Mouse (Mus musculus): ENCODE results near the gene Sdhaf1. TPM values are rescaled to one million over a fixed set of nuclear protein-coding genes. Genes with fewer than 3 reads are reported as not detected.

Sdhaf1 gene
- polyA plus RNA-seq, 1 experiment from 2014 or later: 27.4 TPM

Other genes with a start within 250 kb of the Sdhaf1 start
- gene Gm26920, start 233.5 kb downstream of the Sdhaf1 start, polyA plus RNA-seq (2016; fragmentation: Nextera tagmentation; extraction: Ambion mirVana): 1.0 and 4.5 TPM in 2 replicates
- gene Zfp566, start 233.4 kb downstream of the Sdhaf1 start, polyA plus RNA-seq (2016; fragmentation: Nextera tagmentation; extraction: Ambion mirVana): 13.6 and 16.3 TPM in 2 replicates
- gene Zfp260, start 229.1 kb downstream of the Sdhaf1 start, polyA plus RNA-seq (2016; fragmentation: Nextera tagmentation; extraction: Ambion mirVana): 134 and 136 TPM in 2 replicates
- gene Zfp382, start 202.0 kb downstream of the Sdhaf1 start, polyA plus RNA-seq (2016; fragmentation: Nextera tagmentation; extraction: Ambion mirVana): 17.0 and 18.8 TPM in 2 replicates
- gene Zfp146, start 154.1 kb downstream of the Sdhaf1 start, polyA plus RNA-seq (2016; fragmentation: Nextera tagmentation; extraction: Ambion mirVana): 19.0 and 20.2 TPM in 2 replicates
- gene Cox7a1, start 139.8 kb downstream of the Sdhaf1 start, polyA plus RNA-seq (2016; fragmentation: Nextera tagmentation; extraction: Ambion mirVana): 0.74 and 4.1 TPM in 2 replicates
- 59.8 and 61.6 TPM in 2 replicates for gene Capns1, start 125.1 kb downstream of the Sdhaf1 start, polyA plus RNA-seq (2016; fragmentation: Nextera tagmentation; extraction: Ambion mirVana)
- 151 and 156 TPM in 2 replicates for gene Polr2i, start 91.9 kb downstream of the Sdhaf1 start, polyA plus RNA-seq (2016; fragmentation: Nextera tagmentation; extraction: Ambion mirVana)
- 257 and 259 TPM in 2 replicates for gene Tbcb, start 91.6 kb downstream of the Sdhaf1 start, polyA plus RNA-seq (2016; fragmentation: Nextera tagmentation; extraction: Ambion mirVana)
- not detected in 2 replicates for gene Ovol3, start 88.2 kb downstream of the Sdhaf1 start, polyA plus RNA-seq (2016; fragmentation: Nextera tagmentation; extraction: Ambion mirVana)
- 0.48 and 0.66 TPM in 2 replicates for gene Thap8, start 43.8 kb downstream of the Sdhaf1 start, polyA plus RNA-seq (2016; fragmentation: Nextera tagmentation; extraction: Ambion mirVana)
- 11.3 and 13.4 TPM in 2 replicates for gene Wdr62, start 43.5 kb downstream of the Sdhaf1 start, polyA plus RNA-seq (2016; fragmentation: Nextera tagmentation; extraction: Ambion mirVana)
- 76.3 and 88.6 TPM in 2 replicates for gene Clip3, start 32.2 kb downstream of the Sdhaf1 start, polyA plus RNA-seq (2016; fragmentation: Nextera tagmentation; extraction: Ambion mirVana)
- gene Alkbh6, start 15.2 kb downstream of the Sdhaf1 start, polyA plus RNA-seq (2016; fragmentation: Nextera tagmentation; extraction: Ambion mirVana): 86.9 and 92.9 TPM in 2 replicates
- 17.5 and 19.0 TPM in 2 replicates for gene Syne4, start 9.1 kb downstream of the Sdhaf1 start, polyA plus RNA-seq (2016; fragmentation: Nextera tagmentation; extraction: Ambion mirVana)
- gene E130208F15Rik, start 2.2 kb downstream of the Sdhaf1 start, polyA plus RNA-seq (2016; fragmentation: Nextera tagmentation; extraction: Ambion mirVana): 0.63 TPM in 1 of 2 replicates, not detected in the other
- 9.1 and 9.5 TPM in 2 replicates for gene Lrfn3, start 38.9 kb upstream of the Sdhaf1 start, polyA plus RNA-seq (2016; fragmentation: Nextera tagmentation; extraction: Ambion mirVana)
- gene Tyrobp, start 89.9 kb upstream of the Sdhaf1 start, polyA plus RNA-seq (2016; fragmentation: Nextera tagmentation; extraction: Ambion mirVana): 18.3 and 24.4 TPM in 2 replicates
- not detected in 2 replicates for gene Hcst, start 96.0 kb upstream of the Sdhaf1 start, polyA plus RNA-seq (2016; fragmentation: Nextera tagmentation; extraction: Ambion mirVana)
- 1.4 TPM in 2 replicates for gene Nfkbid, start 97.8 kb upstream of the Sdhaf1 start, polyA plus RNA-seq (2016; fragmentation: Nextera tagmentation; extraction: Ambion mirVana)
- gene Aplp1, start 121.6 kb upstream of the Sdhaf1 start, polyA plus RNA-seq (2016; fragmentation: Nextera tagmentation; extraction: Ambion mirVana): 301 and 324 TPM in 2 replicates
- gene Kirrel2, start 133.8 kb upstream of the Sdhaf1 start, polyA plus RNA-seq (2016; fragmentation: Nextera tagmentation; extraction: Ambion mirVana): 1.6 and 4.7 TPM in 2 replicates
- 0.58 and 1.1 TPM in 2 replicates for gene Nphs1, start 134.4 kb upstream of the Sdhaf1 start, polyA plus RNA-seq (2016; fragmentation: Nextera tagmentation; extraction: Ambion mirVana)
- gene Prodh2, start 169.7 kb upstream of the Sdhaf1 start, polyA plus RNA-seq (2016; fragmentation: Nextera tagmentation; extraction: Ambion mirVana): 0.39 TPM in 1 of 2 replicates, not detected in the other
- gene Arhgap33, start 211.2 kb upstream of the Sdhaf1 start, polyA plus RNA-seq (2016; fragmentation: Nextera tagmentation; extraction: Ambion mirVana): 96.3 and 99.5 TPM in 2 replicates
- 5.8 and 6.2 TPM in 2 replicates for gene Hspb6, start 228.3 kb upstream of the Sdhaf1 start, polyA plus RNA-seq (2016; fragmentation: Nextera tagmentation; extraction: Ambion mirVana)
- gene Proser3, start 228.4 kb upstream of the Sdhaf1 start, polyA plus RNA-seq (2016; fragmentation: Nextera tagmentation; extraction: Ambion mirVana): 15.1 TPM in 2 replicates
- gene Lin37, start 235.9 kb upstream of the Sdhaf1 start, polyA plus RNA-seq (2016; fragmentation: Nextera tagmentation; extraction: Ambion mirVana): 53.0 and 54.9 TPM in 2 replicates
- gene U2af1l4, start 239.4 kb upstream of the Sdhaf1 start, polyA plus RNA-seq (2016; fragmentation: Nextera tagmentation; extraction: Ambion mirVana): 83.1 and 88.4 TPM in 2 replicates
- gene Gm49396, start 239.4 kb upstream of the Sdhaf1 start, polyA plus RNA-seq (2016; fragmentation: Nextera tagmentation; extraction: Ambion mirVana): 21.8 and 23.5 TPM in 2 replicates
- 130 and 144 TPM in 2 replicates for gene Psenen, start 239.7 kb upstream of the Sdhaf1 start, polyA plus RNA-seq (2016; fragmentation: Nextera tagmentation; extraction: Ambion mirVana)
- 5.9 and 8.2 TPM in 2 replicates for gene Igflr1, start 241.5 kb upstream of the Sdhaf1 start, polyA plus RNA-seq (2016; fragmentation: Nextera tagmentation; extraction: Ambion mirVana)